Mouse (Mus musculus) intestine, embryonic 15.5 days (tissue): ENCODE results near the gene Kctd3. TPM values are rescaled to one million over a fixed set of nuclear protein-coding genes. Genes with fewer than 3 reads are reported as not detected.
"Not testable (repeated sequence)": the region's sequence is repeated elsewhere in the genome, so short reads cannot be mapped to it uniquely, and the experiment has no call there.

Experiments used
- ATAC-seq: fragments of 200-750 bp; cut with Nextera tagmentation; 2 replicates; pipeline ENCODE4 v1.8.0; 2017; ENCODE audit warnings: moderate TSS enrichment, moderate library complexity
- H3K27ac ChIP-seq: fragments of 300-500 bp; sonication (generic); 2 replicates; pipeline ENCODE4 v1.5.1; 2015; ENCODE audit warnings: mild to moderate bottlenecking, inconsistent platforms
- H3K27me3 ChIP-seq: fragments of 300-500 bp; sonication (generic); replicated peaks from 2 replicates; pipeline ENCODE4 v1.6.1; 2015; ENCODE audit warnings: inconsistent platforms
- H3K36me3 ChIP-seq: fragments of 300-500 bp; sonication (generic); 2 replicates; pipeline ENCODE4 v1.6.1; 2015; ENCODE audit warnings: inconsistent platforms
- H3K4me1 ChIP-seq: fragments of 300-500 bp; sonication (generic); replicated peaks from 2 replicates; pipeline ENCODE4 v1.6.1; 2015; ENCODE audit warnings: inconsistent platforms
- H3K4me2 ChIP-seq: fragments of 300-500 bp; sonication (generic); replicated peaks from 2 replicates; pipeline ENCODE4 v1.6.1; 2015; ENCODE audit warnings: mild to moderate bottlenecking, inconsistent platforms
- H3K4me3 ChIP-seq: fragments of 300-500 bp; sonication (generic); replicated peaks from 2 replicates; pipeline ENCODE4 v1.5.1; 2015; ENCODE audit warnings: inconsistent platforms
- H3K9ac ChIP-seq: fragments of 300-500 bp; sonication (generic); 2 replicates; pipeline ENCODE4 v1.6.1; 2015; ENCODE audit warnings: inconsistent platforms
- H3K9me3 ChIP-seq: fragments of 300-500 bp; sonication (generic); 2 replicates; pipeline ENCODE4 v1.6.1; 2016; ENCODE audit warnings: inconsistent platforms
- WGBS: fragments of 180-500 bp; shearing (Covaris S2); methylation state at CpG from one replicate; pipeline ENCODE4 v1.1.7; 2015; 5-methylcytosine and 5-hydroxymethylcytosine counted together
- polyA plus RNA-seq: library from polyadenylated mRNA; unstranded; fragments of >200 nt; fragmentation: Nextera tagmentation; extraction: Ambion mirVana; gene quantifications from 2 replicates; pipeline ENCODE4 v1.2.1, GENCODE M21; 2015

Gene Kctd3
- polyA plus RNA-seq, 1 experiment from 2014 or later, result 25.7 TPM

DNA sequence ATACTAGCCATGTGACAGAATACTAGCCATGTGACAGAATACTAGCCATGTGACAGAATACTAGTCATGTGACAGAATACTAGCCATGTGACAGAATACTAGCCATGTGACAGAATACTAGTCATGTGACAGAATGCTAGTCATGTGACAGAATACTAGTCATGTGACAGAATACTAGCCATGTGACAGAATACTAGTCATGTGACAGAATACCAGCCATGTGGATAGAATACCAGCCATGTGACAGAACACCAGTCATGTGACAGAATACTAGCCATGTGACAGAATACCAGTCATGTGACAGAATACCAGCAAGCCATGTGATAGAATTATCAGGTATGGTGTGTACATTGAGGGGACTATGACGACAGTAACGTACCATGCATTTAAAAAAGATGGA is 25.2 kb upstream of the Kctd3 start:
- WGBS, result 90% methylated on average over 2 of the region's 2 CpGs
- not testable (repeated sequence) for ATAC-seq, H3K9ac ChIP-seq

DNA sequence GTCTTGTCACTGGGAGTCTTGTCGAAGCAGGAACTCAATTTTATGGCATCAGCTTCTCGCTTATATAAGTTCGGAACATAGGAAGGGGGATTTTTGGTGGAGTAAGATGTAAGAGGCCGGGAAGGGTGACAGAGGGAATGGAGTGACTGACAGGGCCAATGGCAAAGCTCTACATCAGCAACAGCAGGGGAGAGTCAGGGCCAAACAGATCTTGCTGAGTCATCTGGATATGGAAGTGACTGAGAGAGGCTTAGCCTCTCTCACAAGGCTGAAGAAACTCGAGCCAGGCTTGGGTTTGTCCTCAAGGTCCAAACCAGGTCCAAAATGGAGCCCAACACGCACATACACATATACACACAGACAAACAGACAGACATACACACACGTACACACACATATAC is 23.3 kb upstream of the Kctd3 start:
- Histone ChIP-seq H3K4me3 (no peak overlapping the region), H3K4me2 (no peak overlapping the region), H3K27ac (no peak overlapping the region), H3K4me1 (no peaks in the 10 kb centered on the region), H3K27me3 (no peaks in the 10 kb centered on the region), H3K9ac (no peak overlapping the region), H3K36me3 (no peaks in the 10 kb centered on the region), H3K9me3 (no peaks in the 10 kb centered on the region)
- ATAC-seq, result no peak
- 78% methylated on average over 7 of the region's 7 CpGs for WGBS

More for the DNA sequence above, 25.2 kb upstream of the Kctd3 start:
- H3K4me1 ChIP-seq, H3K4me2 ChIP-seq, H3K27ac ChIP-seq, H3K9me3 ChIP-seq, H3K36me3 ChIP-seq, H3K4me3 ChIP-seq, H3K27me3 ChIP-seq: not testable (repeated sequence)

DNA sequence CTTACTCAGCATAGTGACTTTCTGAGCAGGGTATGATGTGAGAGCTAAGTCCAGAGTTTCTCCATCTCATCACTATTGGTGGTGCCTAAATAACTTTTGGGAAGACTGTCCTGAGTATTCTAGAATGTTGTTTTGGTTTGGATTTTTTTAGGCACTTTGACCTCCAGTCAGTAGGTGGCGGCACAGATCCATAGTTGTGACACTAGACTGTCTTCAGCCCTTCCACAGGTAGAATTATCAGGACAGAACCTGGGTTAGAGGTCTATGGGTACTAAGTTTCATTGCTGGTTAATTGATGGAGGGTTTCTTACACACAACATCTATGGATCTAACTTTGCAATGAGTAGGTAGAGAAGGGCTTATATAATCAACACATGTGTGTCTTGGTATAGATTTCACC is 20.6 kb upstream of the Kctd3 start:
- WGBS, result 50% methylated on average over 1 of the region's 1 CpGs
- Histone ChIP-seq H3K27me3 (no peaks in the 10 kb centered on the region), H3K9me3 (no peaks in the 10 kb centered on the region), H3K36me3 (no peaks in the 10 kb centered on the region), H3K4me3 (no peak overlapping the region), H3K4me2 (no peak overlapping the region), H3K4me1 (no peaks in the 10 kb centered on the region), H3K27ac (no peak overlapping the region), H3K9ac (no peak overlapping the region)
- no peak for ATAC-seq

DNA sequence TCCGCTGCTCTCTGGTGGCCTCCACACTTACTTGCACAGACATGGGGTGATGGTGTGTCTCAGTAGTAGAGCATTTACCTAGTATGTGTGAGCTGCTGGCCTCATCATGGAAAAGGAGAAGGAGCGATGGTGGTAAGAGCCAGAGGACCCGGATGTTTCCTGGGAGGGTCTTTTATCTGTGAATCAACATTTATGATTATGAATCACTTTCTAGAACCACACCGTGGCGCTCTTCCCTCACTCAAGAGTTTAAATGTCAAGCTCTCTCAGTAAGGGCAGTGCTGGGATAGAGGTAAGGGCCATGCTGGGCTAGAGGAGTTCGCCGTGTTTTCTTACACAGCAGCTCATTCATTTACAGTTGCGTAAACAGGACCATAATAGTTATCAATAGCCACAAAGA is 19.2 kb upstream of the Kctd3 start:
- Histone ChIP-seq H3K4me1 (no peaks in the 10 kb centered on the region), H3K4me2 (no peak overlapping the region), H3K27me3 (no peaks in the 10 kb centered on the region), H3K36me3 (no peaks in the 10 kb centered on the region), H3K27ac (no peak overlapping the region), H3K9ac (no peak overlapping the region), H3K4me3 (no peak overlapping the region), H3K9me3 (no peaks in the 10 kb centered on the region)
- no peak; the same call in 1 of the 2 replicates for ATAC-seq
- WGBS, result 54% methylated on average over 8 of the region's 8 CpGs

DNA sequence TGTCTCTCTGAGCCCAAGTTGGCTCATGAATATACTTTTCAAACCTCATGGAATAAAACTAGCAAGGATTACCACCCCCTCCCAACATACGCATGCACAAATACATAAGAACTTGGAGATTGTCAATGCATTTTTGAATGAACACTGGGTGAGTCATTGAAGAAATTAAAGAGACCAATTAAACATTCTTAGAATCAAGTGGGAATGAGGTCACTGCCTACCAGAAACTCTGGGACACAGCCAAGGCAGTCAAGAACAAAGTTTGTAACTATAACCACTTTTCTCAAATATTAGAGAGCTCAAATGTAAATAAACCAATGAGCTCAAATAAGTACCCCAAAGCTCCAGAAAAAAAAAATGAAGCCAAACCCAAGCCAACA is 16.1 kb upstream of the Kctd3 start:
- no peaks in the 10 kb centered on the region for H3K27me3 ChIP-seq
- no peak for ATAC-seq
- no peaks in the 10 kb centered on the region for H3K4me1 ChIP-seq
- 73% methylated on average over 1 of the region's 1 CpGs for WGBS
- no peaks in the 10 kb centered on the region for H3K36me3 ChIP-seq
- no peak overlapping the region for H3K9ac ChIP-seq
- H3K4me3 ChIP-seq, result no peak overlapping the region
- no peak overlapping the region for H3K27ac ChIP-seq
- no peaks in the 10 kb centered on the region for H3K9me3 ChIP-seq
- H3K4me2 ChIP-seq, result no peak overlapping the region

DNA sequence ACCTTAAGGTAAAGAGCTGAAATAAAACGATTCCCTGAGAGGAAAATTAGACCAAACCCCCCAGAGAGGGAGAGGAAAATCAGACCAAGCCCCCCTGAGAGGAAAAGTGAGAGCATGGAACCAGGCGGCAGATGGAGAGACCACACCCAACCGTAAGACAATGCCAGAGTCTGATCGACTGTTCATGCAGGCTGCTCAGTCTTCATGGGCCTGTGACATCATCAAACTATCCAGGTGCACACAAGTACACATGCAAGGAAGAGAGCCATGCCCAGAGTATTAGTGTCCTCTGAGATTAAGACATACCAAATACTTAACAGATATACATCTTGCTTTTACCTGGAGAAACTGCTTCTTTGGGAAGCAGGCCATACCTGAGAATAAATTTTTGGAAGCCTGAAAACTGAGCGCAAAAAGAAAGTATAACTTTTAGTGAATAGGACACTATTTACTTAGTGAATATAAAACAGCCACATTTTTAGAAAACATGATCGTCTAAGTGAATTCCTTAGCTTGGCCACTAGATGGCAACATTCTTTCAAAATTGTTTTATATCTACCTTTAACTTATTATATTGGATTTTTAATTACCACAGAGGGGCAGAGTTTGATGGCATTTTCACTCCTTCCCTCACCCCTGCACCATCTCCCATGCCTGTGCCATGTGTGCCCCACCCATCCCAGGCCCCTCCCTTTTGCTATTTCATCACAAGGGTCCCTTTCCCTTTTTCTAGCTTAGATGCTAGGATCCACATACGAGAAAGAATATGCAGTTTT is 15.5 kb upstream of the Kctd3 start:
- no peaks in the 10 kb centered on the region for H3K36me3 ChIP-seq
- H3K27me3 ChIP-seq, result no peaks in the 10 kb centered on the region
- WGBS, result 48% methylated on average over 7 of the region's 7 CpGs
- no peak overlapping the region for H3K4me3 ChIP-seq
- H3K27ac ChIP-seq, result no peak overlapping the region
- no peaks in the 10 kb centered on the region for H3K4me1 ChIP-seq
- H3K9me3 ChIP-seq, result no peaks in the 10 kb centered on the region
- no peak overlapping the region for H3K4me2 ChIP-seq
- no peak for ATAC-seq
- H3K9ac ChIP-seq, result no peak overlapping the region

DNA sequence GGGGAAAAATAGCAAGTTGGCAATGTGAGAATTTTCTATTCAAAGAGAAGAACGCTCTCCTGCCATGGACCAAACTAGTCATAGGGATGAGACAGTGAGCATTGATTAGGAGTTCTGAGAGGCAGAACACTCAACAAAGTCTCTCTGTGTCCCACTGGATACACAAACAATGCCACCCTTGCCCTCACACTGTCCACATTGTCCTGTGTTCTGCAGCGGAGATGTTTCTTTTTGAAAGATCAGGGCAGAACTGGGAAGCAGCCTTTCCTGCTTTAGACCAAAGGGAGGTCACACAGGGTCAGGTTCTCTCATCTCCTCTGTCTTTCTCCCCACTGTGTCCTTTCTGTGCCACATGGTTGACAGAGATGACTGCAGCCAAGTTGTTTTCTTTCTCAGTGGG is 7.7 kb upstream of the Kctd3 start:
- no peaks in the 10 kb centered on the region for H3K27me3 ChIP-seq
- peaks cover 16% of the 10 kb centered on the region for H3K4me1 ChIP-seq
- H3K9me3 ChIP-seq, result no peaks in the 10 kb centered on the region
- no peak overlapping the region for H3K9ac ChIP-seq
- no peaks in the 10 kb centered on the region for H3K36me3 ChIP-seq
- WGBS, result 70% methylated on average over 2 of the region's 2 CpGs
- no peak for ATAC-seq
- no peak overlapping the region for H3K27ac ChIP-seq
- no peak overlapping the region for H3K4me3 ChIP-seq
- no peak overlapping the region for H3K4me2 ChIP-seq

DNA sequence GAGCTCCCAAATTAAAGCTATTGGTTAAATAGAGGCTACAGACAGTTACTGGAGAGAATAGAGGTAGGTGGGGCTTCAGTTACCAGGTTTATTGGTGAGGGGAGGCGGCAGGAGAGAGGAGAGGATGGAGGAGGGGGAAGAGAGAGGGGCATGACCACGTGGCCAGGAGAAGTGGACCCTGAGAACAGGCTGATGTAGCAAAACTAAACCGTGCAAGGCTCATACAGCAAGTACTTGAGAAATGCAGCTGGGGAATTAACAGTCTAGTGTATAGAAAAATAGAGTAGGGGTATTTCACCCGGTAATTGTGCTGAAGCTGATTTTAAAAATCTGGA is 5.9 kb upstream of the Kctd3 start:
- H3K27ac ChIP-seq, result no peak overlapping the region; the same call in 1 of the 2 replicates
- peak; percentile 6; the same call in 1 of the 2 replicates for ATAC-seq
- no peak overlapping the region for H3K9ac ChIP-seq
- 7% methylated on average over 4 of the region's 4 CpGs for WGBS
- peaks cover 16% of the 10 kb centered on the region for H3K4me1 ChIP-seq
- H3K4me3 ChIP-seq, result no peak overlapping the region
- H3K9me3 ChIP-seq, result no peaks in the 10 kb centered on the region
- H3K4me2 ChIP-seq, result peak overlapping the region; percentile 54
- H3K36me3 ChIP-seq, result no peaks in the 10 kb centered on the region
- H3K27me3 ChIP-seq, result no peaks in the 10 kb centered on the region

DNA sequence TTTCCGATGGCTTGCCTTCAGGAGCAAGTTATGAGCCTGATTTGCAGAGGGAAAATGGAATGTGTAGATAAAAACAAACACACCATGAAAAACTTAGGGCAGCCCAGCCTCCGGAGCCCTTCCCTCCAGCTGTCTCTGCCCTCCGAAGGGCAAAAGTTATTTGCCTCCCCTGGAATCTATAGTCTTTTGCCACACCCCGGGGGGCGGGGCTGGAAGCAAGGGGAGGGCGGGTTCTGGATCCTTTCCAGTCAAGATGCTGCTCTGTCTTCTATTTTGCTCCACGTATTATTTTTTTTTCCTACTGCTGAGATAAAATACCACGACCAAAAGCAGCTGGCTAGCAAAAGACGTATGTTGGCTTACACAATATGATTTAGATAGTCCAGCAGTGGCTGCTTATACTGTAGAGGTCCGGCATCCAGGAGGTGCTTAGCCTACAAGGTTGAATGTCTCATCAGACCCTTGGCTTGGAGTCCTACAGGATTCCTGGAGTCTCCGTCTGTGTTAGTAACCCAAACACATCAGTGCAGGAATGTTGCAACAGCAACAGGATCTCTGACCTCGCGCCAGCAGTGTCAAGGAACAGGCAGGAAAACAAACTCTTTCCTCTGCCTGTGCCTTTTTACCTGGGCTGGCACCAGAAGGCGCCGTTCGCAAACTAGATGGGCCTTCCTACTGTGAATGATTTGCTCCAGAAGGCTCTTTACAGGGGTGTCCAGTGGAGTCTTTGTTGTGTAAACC is 5.4 kb upstream of the Kctd3 start:
- Histone ChIP-seq H3K36me3 (no peaks in the 10 kb centered on the region), H3K27ac (no peak overlapping the region; the same call in 1 of the 2 replicates), H3K4me1 (peaks cover 16% of the 10 kb centered on the region), H3K27me3 (no peaks in the 10 kb centered on the region), H3K9me3 (no peaks in the 10 kb centered on the region), H3K4me2 (peak overlapping the region; percentile 54), H3K9ac (no peak overlapping the region), H3K4me3 (peak overlapping the region; percentile 2)
- WGBS, result 3% methylated on average over 16 of the region's 16 CpGs
- peak; percentile 77 for ATAC-seq

DNA sequence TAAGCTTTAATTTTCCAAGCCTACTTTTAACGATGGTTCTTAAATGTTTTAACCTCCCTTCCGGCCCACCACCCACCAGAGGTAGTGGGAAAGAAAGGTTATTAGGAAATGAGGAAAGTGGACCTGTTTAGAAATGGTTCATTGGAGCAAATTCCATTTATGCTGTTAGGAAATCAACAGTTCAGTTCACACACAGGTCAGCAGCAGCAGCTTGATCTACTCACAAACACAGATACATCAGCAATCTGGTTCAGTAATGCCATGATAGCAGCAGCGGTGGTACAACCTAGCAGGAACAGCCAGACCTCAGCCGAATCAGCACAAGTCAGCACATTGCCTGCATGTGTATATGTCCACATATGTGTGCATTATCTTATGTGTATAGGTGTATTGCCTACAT is 3.0 kb upstream of the Kctd3 start:
- Histone ChIP-seq H3K4me2 (no peak overlapping the region), H3K27ac (no peak overlapping the region), H3K9me3 (no peaks in the 10 kb centered on the region), H3K27me3 (no peaks in the 10 kb centered on the region), H3K4me3 (no peak overlapping the region), H3K9ac (no peak overlapping the region), H3K4me1 (peaks cover 28% of the 10 kb centered on the region), H3K36me3 (no peaks in the 10 kb centered on the region)
- 90% methylated on average over 4 of the region's 4 CpGs for WGBS
- no peak for ATAC-seq

DNA sequence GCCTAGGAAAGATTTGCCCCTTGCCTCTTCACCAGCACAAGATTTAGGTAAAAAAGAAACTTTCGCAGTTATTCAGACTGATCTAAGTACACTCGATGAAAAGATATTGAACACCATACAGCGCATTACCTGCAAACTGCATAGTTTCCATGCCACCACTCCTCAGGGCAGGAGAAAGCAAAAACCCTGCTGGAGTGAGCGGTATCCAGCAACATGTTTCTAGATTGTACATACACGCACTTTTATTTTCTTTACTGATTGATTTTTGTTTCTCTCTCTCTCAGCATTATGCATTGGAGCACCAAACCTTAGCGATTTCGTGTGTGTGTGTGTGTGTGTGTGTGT is 311 bp upstream of the Kctd3 start:
- Histone ChIP-seq H3K4me2 (peak overlapping the region; percentile 86), H3K9me3 (no peaks in the 10 kb centered on the region), H3K9ac (no peak overlapping the region), H3K27ac (no peak overlapping the region), H3K27me3 (no peaks in the 10 kb centered on the region), H3K4me1 (peaks cover 23% of the 10 kb centered on the region), H3K36me3 (no peaks in the 10 kb centered on the region), H3K4me3 (peak overlapping the region; percentile 95)
- 48% methylated on average over 7 of the region's 7 CpGs for WGBS
- ATAC-seq, result peak; percentile 56

DNA sequence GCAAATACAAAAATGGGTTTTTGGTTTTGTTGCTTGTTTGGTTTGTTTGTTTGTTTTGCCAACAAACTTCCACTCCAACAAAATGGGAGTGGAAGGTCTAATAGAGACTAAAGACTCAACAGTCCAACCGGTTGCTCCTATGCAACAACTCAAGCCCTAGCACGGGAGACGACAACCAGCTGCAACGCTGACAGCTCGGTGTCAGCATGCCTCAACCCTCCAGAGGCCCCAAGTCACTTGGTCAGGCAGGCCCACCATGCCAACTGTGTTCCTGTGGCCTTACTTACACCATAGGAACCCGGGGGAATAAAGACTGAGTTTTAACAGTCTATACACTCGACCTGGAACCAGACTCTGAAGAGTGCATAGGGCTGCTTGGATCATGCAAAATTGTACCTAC is 815 bp downstream of the Kctd3 start:
- peak; percentile 27 for ATAC-seq
- H3K4me3 ChIP-seq, result peak overlapping the region; percentile 95
- 0% methylated on average over 7 of the region's 7 CpGs for WGBS
- no peak overlapping the region for H3K27ac ChIP-seq
- H3K27me3 ChIP-seq, result no peaks in the 10 kb centered on the region
- H3K36me3 ChIP-seq, result no peaks in the 10 kb centered on the region
- peak overlapping the region; percentile 97 for H3K9ac ChIP-seq
- peak overlapping the region; percentile 86 for H3K4me2 ChIP-seq
- H3K9me3 ChIP-seq, result no peaks in the 10 kb centered on the region
- peaks cover 16% of the 10 kb centered on the region; the same call in 1 of the 2 replicates for H3K4me1 ChIP-seq

DNA sequence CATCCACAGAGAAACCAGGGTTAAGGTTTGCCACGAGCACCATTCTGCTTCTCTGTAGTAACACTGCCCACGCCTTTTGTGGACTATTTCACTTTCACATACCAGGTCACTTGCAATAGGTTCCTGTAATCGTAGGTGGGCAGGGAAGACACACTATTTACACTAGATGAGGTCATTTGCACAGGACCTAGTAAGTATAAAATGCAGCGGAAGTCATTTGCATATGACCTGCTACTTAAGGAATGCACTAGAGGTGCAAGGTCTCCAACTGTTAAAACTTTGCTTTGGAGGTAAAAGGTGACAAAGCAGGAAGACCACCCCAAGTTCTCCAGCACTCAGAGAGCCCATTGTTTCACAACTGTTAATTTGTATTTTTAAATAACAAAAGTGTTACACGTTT is 1.4 kb downstream of the Kctd3 start:
- peak overlapping the region; percentile 95; the same call in 1 of the 2 replicates for H3K4me3 ChIP-seq
- no peak overlapping the region for H3K9ac ChIP-seq
- no peaks in the 10 kb centered on the region for H3K36me3 ChIP-seq
- 46% methylated on average over 5 of the region's 5 CpGs for WGBS
- no peaks in the 10 kb centered on the region for H3K27me3 ChIP-seq
- peak; percentile 68 for ATAC-seq
- H3K9me3 ChIP-seq, result no peaks in the 10 kb centered on the region
- peak overlapping the region; percentile 86 for H3K4me2 ChIP-seq
- peaks cover 16% of the 10 kb centered on the region; the same call in 1 of the 2 replicates for H3K4me1 ChIP-seq
- no peak overlapping the region for H3K27ac ChIP-seq
